Mouse (Mus musculus) adrenal gland, adult 2 months (tissue): ENCODE results near the gene Phactr2. TPM values are rescaled to one million over a fixed set of nuclear protein-coding genes. Genes with fewer than 3 reads are reported as not detected.
A peak's percentile ranks its signal among the peaks of the same experiment; 100 is the strongest.
"Not testable (repeated sequence)": the region's sequence is repeated elsewhere in the genome, so short reads cannot be mapped to it uniquely, and the experiment has no call there.

Experiments
- DNase-seq: peaks from one replicate; pipeline ENCODE4 v3.0.0; 2021
- long read RNA-seq: library from polyadenylated mRNA; stranded (forward); transcript quantifications from one replicate; pipeline ENCODE4 v2.0.0, GENCODE M21; 2021
- polyA plus RNA-seq: library from polyadenylated mRNA; depleted of rRNA; stranded (reverse); fragments of >200 nt; gene quantifications from 2 replicates; pipeline ENCODE4 v1.2.3, GENCODE M21; 2012; rRNA removed
- total RNA-seq, 2 experiments: library from RNA; stranded (reverse); gene quantifications; 2 replicates each; pipeline ENCODE4 v1.2.3; 2021

Phactr2 gene
- 10 to 100 TPM; 26.8 to 27.2 TPM for total RNA-seq
- polyA plus RNA-seq: 6.4 and 8.0 TPM in 2 replicates
- long read RNA-seq, partial matches to known transcripts: 0 of 3 reads
- long read RNA-seq, other reads (novel, unspliced or antisense): 1 of 3 reads

GRCm38 (mm10) chr10:13473833-13474567, at the start of gene Phactr2:
Gene Phactr2 (minus strand): TSS chr10:13474412.
- peak; percentile 59 for DNase-seq

GRCm38 (mm10) chr10:13521857-13522256, 47.6 kb upstream of the Phactr2 start:
- no peak for DNase-seq

- no peak for DNase-seq
These were observed 28.2 kb upstream of the Phactr2 start for GRCm38 (mm10) chr10:13502371-13502770.

GRCm38 (mm10) chr10:13501533-13501932, 27.3 kb upstream of the Phactr2 start:
- not testable (repeated sequence) for DNase-seq

GRCm38 (mm10) chr10:13500938-13501496, 26.8 kb upstream of the Phactr2 start:
- DNase-seq: peak; percentile 92

GRCm38 (mm10) chr10:13500473-13500872, 26.3 kb upstream of the Phactr2 start:
- DNase-seq: no peak

- no peak for DNase-seq
These were observed 25.1 kb upstream of the Phactr2 start, which contains the start of gene Fuca2 for GRCm38 (mm10) chr10:13499331-13499730. Gene Fuca2 (plus strand): TSS chr10:13499540.

- no peak for DNase-seq
These were observed 22.1 kb upstream of the Phactr2 start for GRCm38 (mm10) chr10:13496315-13496714.

GRCm38 (mm10) chr10:13493978-13494686, 19.9 kb upstream of the Phactr2 start:
- DNase-seq: no peak

- DNase-seq: peak; percentile 53
These were observed 15.5 kb upstream of the Phactr2 start for GRCm38 (mm10) chr10:13489671-13490070.

- DNase-seq: no peak
These were observed 11.7 kb upstream of the Phactr2 start for GRCm38 (mm10) chr10:13485958-13486357.

- no peak for DNase-seq
These were observed 5.1 kb upstream of the Phactr2 start for GRCm38 (mm10) chr10:13479341-13479740.

- DNase-seq: no peak
These were observed 909 bp upstream of the Phactr2 start for GRCm38 (mm10) chr10:13475121-13475520.

GRCm38 (mm10) chr10:13474568-13474955, 350 bp upstream of the Phactr2 start:
- no peak for DNase-seq

- DNase-seq: no peak
These were observed 852 bp downstream of the Phactr2 start for GRCm38 (mm10) chr10:13473287-13473832.

- DNase-seq: no peak
These were observed 4.0 kb downstream of the Phactr2 start for GRCm38 (mm10) chr10:13470236-13470635.

GRCm38 (mm10) chr10:13468025-13468529, 6.1 kb downstream of the Phactr2 start:
- not testable (repeated sequence) for DNase-seq

- DNase-seq: peak; percentile 30
These were observed 7.3 kb downstream of the Phactr2 start for GRCm38 (mm10) chr10:13466925-13467324.

- DNase-seq: not testable (repeated sequence)
These were observed 9.9 kb downstream of the Phactr2 start for GRCm38 (mm10) chr10:13464295-13464694.

- no peak for DNase-seq
These were observed 20.8 kb downstream of the Phactr2 start for GRCm38 (mm10) chr10:13453200-13453990.

- DNase-seq: no peak
These were observed 22.6 kb downstream of the Phactr2 start for GRCm38 (mm10) chr10:13451640-13452039.
